Comparison of ENCODE assay signal across 9 mouse cellular contexts in the genomic region with DNA sequence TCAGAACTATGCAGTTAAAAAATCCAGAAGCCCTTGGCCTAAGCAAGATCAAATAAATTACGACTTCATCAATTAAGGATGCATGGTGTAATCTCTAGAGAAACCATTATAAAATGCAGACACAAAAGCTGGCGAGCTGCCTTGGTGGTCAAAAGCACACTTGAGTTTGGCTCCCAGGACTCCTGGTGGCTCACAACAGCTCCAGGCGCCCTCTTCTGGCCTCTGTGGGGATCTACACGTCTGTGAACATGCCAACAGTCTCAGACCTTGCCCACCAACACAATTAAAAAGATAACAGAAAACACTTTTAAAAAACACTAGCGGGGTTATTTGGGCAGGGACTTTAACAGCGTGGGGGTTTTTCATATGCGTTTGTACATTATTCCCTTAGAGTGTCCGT. TPM values are rescaled to one million over a fixed set of nuclear protein-coding genes. Genes with fewer than 3 reads are reported as not detected.
DNase-seq lines count a peak whose midpoint lies in the region; ATAC-seq and TF ChIP-seq lines count a peak whose summit lies in the region.
"Had no signal": no experiment of that assay in that cellular context is flagged by ENCODE, and none has a peak within 500 bp of the region (broad histone marks: within the 10 kb centered on the region; RNA-seq: fewer than 3 reads in every experiment).

No protein-coding gene starts in this region.

- H3K9me3 ChIP-seq in heart, embryonic 12.5 days (replicated peaks): no peaks in the 10 kb centered on the region; the same call in 1 of the 2 replicates
- no peaks in the 10 kb centered on the region for H3K9me3 ChIP-seq in heart, embryonic 10.5 days

- H3K36me3 ChIP-seq in heart, embryonic 12.5 days: no peaks in the 10 kb centered on the region
- no peaks in the 10 kb centered on the region for H3K36me3 ChIP-seq in heart, embryonic 10.5 days
- H3K36me3 ChIP-seq in spleen, adult 2 months (ENCODE audit: control insufficient read depth, insufficient read depth, low read length): no peaks in the 10 kb centered on the region

- ATAC-seq in heart, embryonic 12.5 days (ENCODE audit: insufficient number of reproducible peaks, low FRiP score): no peak
- peak; percentile 99 for ATAC-seq in common myeloid progenitor, adult 5-6 weeks (replicated peaks; ENCODE audit: low read depth, poor library complexity, severe bottlenecking)
- ATAC-seq in megakaryocyte, adult 5-6 weeks (ENCODE audit: poor library complexity, severe bottlenecking): peak; percentile 88

- TF ChIP-seq CTCF in spleen, adult 2 months (IDR thresholded peaks at IDR 0.05; ENCODE audit: extremely low read depth, insufficient read depth, insufficient read length, insufficient replicate concordance): peak; percentile 78; the same call in 1 of the 2 replicates

- WGBS in heart, embryonic 12.5 days: 24% methylated on average over 8 of the region's 8 CpGs
- 21% methylated on average over 8 of the region's 8 CpGs for WGBS in heart, embryonic 10.5 days
- 33% methylated on average over 8 of the region's 8 CpGs for whole genome bisulfite sequencing in spleen, adult 2 months

- TF ChIP-seq POLR2A in spleen, adult 2 months (IDR thresholded peaks at IDR 0.05; ENCODE audit: low read depth, low read length): no peak

- H3K4me3 ChIP-seq in heart, embryonic 12.5 days: no peak overlapping the region
- H3K4me3 ChIP-seq in heart, embryonic 10.5 days: no peak overlapping the region
- H3K4me3 ChIP-seq in spleen, adult 2 months (ENCODE audit: extremely low read depth, insufficient read depth, insufficient read length): no peak overlapping the region

- no peak overlapping the region for H3K4me2 ChIP-seq in heart, embryonic 12.5 days

- no peaks in the 10 kb centered on the region for H3K27me3 ChIP-seq in heart, embryonic 12.5 days (replicated peaks)
- no peaks in the 10 kb centered on the region for H3K27me3 ChIP-seq in heart, embryonic 10.5 days (ENCODE audit: insufficient read depth, poor library complexity, severe bottlenecking)
- no peaks in the 10 kb centered on the region for H3K27me3 ChIP-seq in spleen, adult 2 months (ENCODE audit: control insufficient read depth, insufficient read depth, low read length)

- peak; percentile 95 for DNase-seq in heart, adult 11 months
- peak; percentile 85 for DNase-seq in ZHBTc4 (ENCODE audit: low read depth, low spot score)
- peak; percentile 80 for DNase-seq in heart, embryonic 10.5 days (ENCODE audit: low spot score)
- peak; percentile 60 for DNase-seq in layer of hippocampus, adult 9-11 months
- DNase-seq in spleen, adult 2 months (ENCODE audit: low read depth in 1 of 2, low spot score in 2 of 2): peak; percentile 7 to 38

- no peak overlapping the region for H3K9ac ChIP-seq in heart, embryonic 12.5 days

- peaks cover 19% of the 10 kb centered on the region for H3K4me1 ChIP-seq in heart, embryonic 12.5 days (replicated peaks)
- peaks cover 27% of the 10 kb centered on the region for H3K4me1 ChIP-seq in heart, embryonic 10.5 days
- H3K4me1 ChIP-seq in spleen, adult 2 months (ENCODE audit: control insufficient read depth, insufficient read depth, insufficient read length): no peaks in the 10 kb centered on the region

- H3K27ac ChIP-seq in heart, embryonic 12.5 days (ENCODE audit: poor library complexity, severe bottlenecking): no peak overlapping the region
- no peak overlapping the region for H3K27ac ChIP-seq in heart, embryonic 10.5 days
- no peak overlapping the region for H3K27ac ChIP-seq in spleen, adult 2 months (ENCODE audit: insufficient read depth, low read length)

RNA-seq across cellular contexts. Expression of a gene that starts 12.4 kb away (rescaled TPM):
- polyA plus RNA-seq in heart, embryonic 12.5 days (2016; fragmentation: Nextera tagmentation; extraction: Ambion mirVana): 21.2 and 21.4 TPM in 2 replicates
- 0.92 and 1.2 TPM in 2 replicates for total RNA-seq in common myeloid progenitor, adult 5-6 weeks (2017)
- 40.6 and 43.0 TPM in 2 replicates for polyA plus RNA-seq in heart, embryonic 10.5 days (2016; fragmentation: Nextera tagmentation; extraction: Ambion mirVana)
- total RNA-seq in megakaryocyte, adult 5-6 weeks (2015): 1.0 and 1.3 TPM in 2 replicates
- total RNA-seq in megakaryocyte, adult 5-6 weeks (2017): 1.2 and 1.7 TPM in 2 replicates
- polyA plus RNA-seq in spleen, adult 2 months (2012; rRNA removed): 1.4 and 1.7 TPM in 2 replicates

RNA-seq across cellular contexts. Expression of a gene that starts 16.0 kb away (rescaled TPM):
- polyA plus RNA-seq in heart, embryonic 12.5 days (2016; fragmentation: Nextera tagmentation; extraction: Ambion mirVana): not detected in 2 replicates
- total RNA-seq in common myeloid progenitor, adult 5-6 weeks (2017): not detected in 2 replicates
- not detected in 2 replicates for polyA plus RNA-seq in heart, embryonic 10.5 days (2016; fragmentation: Nextera tagmentation; extraction: Ambion mirVana)
- not detected in 2 replicates for total RNA-seq in megakaryocyte, adult 5-6 weeks (2015)
- total RNA-seq in megakaryocyte, adult 5-6 weeks (2017): not detected in 2 replicates
- not detected in 2 replicates for polyA plus RNA-seq in spleen, adult 2 months (2012; rRNA removed)
- total RNA-seq: adrenal gland, postnatal 4 days had no signal

Comparison
In these comparisons a context has a peak if more than half of its experiments do, and no peak if none do; other contexts are left out.
1. DNase-seq: peak in every context shown above with its lines; median percentile 95 in heart, adult 11 months; 85 in ZHBTc4; 80 in heart, embryonic 10.5 days; 60 in layer of hippocampus, adult 9-11 months; 22 in spleen, adult 2 months.